Mouse (Mus musculus) heart, postnatal 25 days (tissue): ENCODE results near the gene Wwc2. TPM values are rescaled to one million over a fixed set of nuclear protein-coding genes. Genes with fewer than 3 reads are reported as not detected.

ENCODE experiments used
- DNase-seq: peaks from one replicate; pipeline ENCODE4 v3.0.0; 2022; ENCODE audit warnings: low spot score
- intact Hi-C: fragments of 180-260 bp; cut with DNase I; formaldehyde crosslinking; loops from one replicate; pipeline ENCODE4 v1.15.1; 2025
- total RNA-seq, 2 experiments: library from RNA; stranded (reverse); gene quantifications; 2 replicates each; pipeline ENCODE4 v1.2.3; 2021

Wwc2 gene
- 10 to 100 TPM; 25.0 to 28.2 TPM for total RNA-seq

- intact Hi-C loops = loop anchor here (2.0 kb wide), 1 partner anchor 16 kb away; no protein-coding TSS in a partner anchor
- DNase-seq = peak; percentile 87
These were observed at the start of gene Wwc2 for GRCm38 (mm10) chr8:47990911-47991820. Wwc2 (minus strand) TSS chr8:47990924.

GRCm38 (mm10) chr8:48038261-48038934 lies 47.7 kb upstream of the Wwc2 start:
- DNase-seq = no peak
- intact Hi-C loops = no loop called here

- intact Hi-C loops = no loop called here
- no peak for DNase-seq
These were observed 41.3 kb upstream of the Wwc2 start for GRCm38 (mm10) chr8:48032046-48032445.

GRCm38 (mm10) chr8:48030667-48031066 lies 39.9 kb upstream of the Wwc2 start:
- no peak for DNase-seq
- intact Hi-C loops = no loop called here

- intact Hi-C loops = no loop called here
- no peak for DNase-seq
These were observed 36.1 kb upstream of the Wwc2 start for GRCm38 (mm10) chr8:48026796-48027195.

GRCm38 (mm10) chr8:48023206-48023605 lies 32.5 kb upstream of the Wwc2 start:
- DNase-seq = no peak
- intact Hi-C loops = no loop called here

- intact Hi-C loops = loop anchor here (5.0 kb wide), 4 partner anchors 42 to 277 kb away; no protein-coding TSS in a partner anchor
- no peak for DNase-seq
These were observed 29.0 kb upstream of the Wwc2 start for GRCm38 (mm10) chr8:48019737-48020136.

- intact Hi-C loops = loop anchor here (1.0 to 5.0 kb wide), 6 partner anchors 39 to 274 kb away; no protein-coding TSS in a partner anchor
- DNase-seq = peak; percentile 41
These were observed 25.8 kb upstream of the Wwc2 start for GRCm38 (mm10) chr8:48016538-48016937.

GRCm38 (mm10) chr8:48014386-48014785 lies 23.7 kb upstream of the Wwc2 start:
- no peak for DNase-seq

GRCm38 (mm10) chr8:48013281-48013680 lies 22.6 kb upstream of the Wwc2 start:
- no peak for DNase-seq
- intact Hi-C loops = loop anchor here (2.0 kb wide), 1 partner anchor 14 kb away; no protein-coding TSS in a partner anchor

More at GRCm38 (mm10) chr8:48014386-48014785, 23.7 kb upstream of the Wwc2 start:
- intact Hi-C loops = no loop called here

GRCm38 (mm10) chr8:48011871-48012270 lies 21.1 kb upstream of the Wwc2 start:
- DNase-seq = no peak
- intact Hi-C loops = loop anchor here (2.0 kb wide), 1 partner anchor 13 kb away; no protein-coding TSS in a partner anchor

- intact Hi-C loops = no loop called here
These were observed 20.3 kb upstream of the Wwc2 start for GRCm38 (mm10) chr8:48010977-48011376.

GRCm38 (mm10) chr8:48009399-48009798 lies 18.7 kb upstream of the Wwc2 start:
- no peak for DNase-seq
- intact Hi-C loops = no loop called here

More at GRCm38 (mm10) chr8:48010977-48011376, 20.3 kb upstream of the Wwc2 start:
- no peak for DNase-seq

- DNase-seq = no peak
- intact Hi-C loops = no loop called here
These were observed 18.2 kb upstream of the Wwc2 start for GRCm38 (mm10) chr8:48008936-48009335.

- intact Hi-C loops = no loop called here
- no peak for DNase-seq
These were observed 16.1 kb upstream of the Wwc2 start for GRCm38 (mm10) chr8:48006869-48007268.

- intact Hi-C loops = no loop called here
- no peak for DNase-seq
These were observed 11.8 kb upstream of the Wwc2 start for GRCm38 (mm10) chr8:48002551-48002950.

- intact Hi-C loops = no loop called here
- no peak for DNase-seq
These were observed 10.7 kb upstream of the Wwc2 start for GRCm38 (mm10) chr8:48001395-48001794.

GRCm38 (mm10) chr8:47996712-47997111 lies 6.0 kb upstream of the Wwc2 start:
- intact Hi-C loops = no loop called here
- DNase-seq = no peak

- DNase-seq = no peak
- intact Hi-C loops = no loop called here
These were observed 5.4 kb upstream of the Wwc2 start for GRCm38 (mm10) chr8:47996126-47996525.

- intact Hi-C loops = no loop called here
- no peak for DNase-seq
These were observed 4.7 kb upstream of the Wwc2 start for GRCm38 (mm10) chr8:47995391-47995790.
